Mouse (Mus musculus) heart, embryonic 14.5 days (tissue): ENCODE measurements at regions not wholly inside any gene's neighbourhood (a gene's known extent, or its start where the extent isn't known, plus 50 kb on each side); places are given as distances from the start of the nearest gene placed in this dataset.
"Not testable (repeated sequence)": the region's sequence is repeated elsewhere in the genome, so short reads cannot be mapped to it uniquely, and the experiment has no call there.

Experiments
- ATAC-seq: fragments of 200-750 bp; cut with Nextera tagmentation; 2 replicates; pipeline ENCODE4 v1.8.0; 2017; ENCODE audit warnings: low read depth, moderate TSS enrichment; ENCODE audit not compliant: insufficient number of reproducible peaks, insufficient read depth, low FRiP score
- H3K27ac ChIP-seq, 2 experiments: fragments of 200-500 bp in 1 of 2; fragments of 300-500 bp in 1 of 2; sonication (generic) in 1 of 2; replicated peaks in 1 of 2; 2 replicates each; pipeline ENCODE4 v1.5.1; 2012 to 2014; ENCODE audit warnings: low read depth in 2 of 2, low read length in 2 of 2, control low read depth in 1 of 2, mild to moderate bottlenecking in 1 of 2, mixed read lengths in 1 of 2; ENCODE audit not compliant: control insufficient read depth in 1 of 2, insufficient read depth in 1 of 2
- H3K27me3 ChIP-seq: fragments of 300-500 bp; sonication (generic); 2 replicates; pipeline ENCODE4 v1.6.1; 2014; ENCODE audit warnings: mild to moderate bottlenecking, low read length, control low read depth; ENCODE audit not compliant: control insufficient read depth, insufficient read depth
- H3K36me3 ChIP-seq: fragments of 300-500 bp; sonication (generic); 2 replicates; pipeline ENCODE4 v1.6.1; 2014; ENCODE audit warnings: mild to moderate bottlenecking, control low read depth, low read length, mixed read lengths; ENCODE audit not compliant: control insufficient read depth, insufficient read depth
- H3K4me1 ChIP-seq, 2 experiments: fragments of 200-500 bp in 1 of 2; fragments of 300-500 bp in 1 of 2; sonication (generic) in 1 of 2; 2 replicates each; pipeline ENCODE4 v1.6.1; 2012 to 2014; ENCODE audit warnings: low read length in 2 of 2, control low read depth in 1 of 2, mixed read lengths in 1 of 2; ENCODE audit not compliant: control insufficient read depth in 2 of 2, insufficient read depth in 2 of 2
- H3K4me2 ChIP-seq: fragments of 300-500 bp; sonication (generic); 2 replicates; pipeline ENCODE4 v1.6.1; 2014; ENCODE audit warnings: mild to moderate bottlenecking, low read length
- H3K4me3 ChIP-seq, 2 experiments: fragments of 200-500 bp in 1 of 2; fragments of 300-500 bp in 1 of 2; sonication (generic) in 1 of 2; 2 replicates each; pipeline ENCODE4 v1.5.1; 2012 to 2014; ENCODE audit warnings: low read length in 2 of 2, mild to moderate bottlenecking in 2 of 2, control low read depth in 1 of 2, low read depth in 1 of 2, moderate library complexity in 1 of 2; ENCODE audit not compliant: control insufficient read depth in 1 of 2, insufficient read depth in 1 of 2
- H3K9ac ChIP-seq: fragments of 300-500 bp; sonication (generic); 2 replicates; pipeline ENCODE4 v1.6.1; 2014; ENCODE audit warnings: mild to moderate bottlenecking, low read length
- H3K9me3 ChIP-seq: fragments of 300-500 bp; sonication (generic); 2 replicates; pipeline ENCODE4 v1.6.1; 2016; ENCODE audit warnings: low read length, control low read depth; ENCODE audit not compliant: control insufficient read depth
- WGBS: fragments of 180-500 bp; shearing (Covaris S2); extraction: QIAGEN DNeasy Blood & Tissue Kit; methylation state at CpG from one replicate; pipeline ENCODE4 v1.1.7; 2014; 5-methylcytosine and 5-hydroxymethylcytosine counted together

- no peaks in the 10 kb centered on the region for H3K36me3 ChIP-seq
- no peaks in the 10 kb centered on the region for H3K27me3 ChIP-seq
- H3K9me3 ChIP-seq = no peaks in the 10 kb centered on the region
- H3K4me2 ChIP-seq = no peak overlapping the region
- H3K27ac ChIP-seq = no peak overlapping the region
- H3K9ac ChIP-seq = no peak overlapping the region
- no peak for ATAC-seq
- peaks cover 2 to 22% of the 10 kb centered on the region in 2 experiments; a peak in 3 of 4 replicates for H3K4me1 ChIP-seq
- 30% methylated on average over 3 of the region's 3 CpGs for WGBS
- no peak overlapping the region for H3K4me3 ChIP-seq
Observed at GRCm38 (mm10) chr15:3909471-3909870, 69.9 kb downstream of the Fbxo4 start.

GRCm38 (mm10) chr15:3908721-3909120, 70.7 kb downstream of the Fbxo4 start:
- no peak overlapping the region for H3K9ac ChIP-seq

GRCm38 (mm10) chr15:3905548-3905947, 73.8 kb downstream of the Fbxo4 start:
- Histone ChIP-seq H3K4me2 (peak overlapping the region; percentile 31), H3K4me1 (peaks cover 2 to 24% of the 10 kb centered on the region in 2 experiments; a peak in 3 of 4 replicates), H3K27me3 (no peaks in the 10 kb centered on the region), H3K9ac (no peak overlapping the region), H3K36me3 (no peaks in the 10 kb centered on the region), H3K27ac (peak overlapping the region in 1 of 2 experiments; percentile 31; a peak in 1 of 4 replicates), H3K4me3 (no peak overlapping the region), H3K9me3 (no peaks in the 10 kb centered on the region)
- ATAC-seq = no peak
- whole genome bisulfite sequencing = 1% methylated on average over 2 of the region's 2 CpGs

More at GRCm38 (mm10) chr15:3908721-3909120, 70.7 kb downstream of the Fbxo4 start:
- H3K4me1 ChIP-seq = peaks cover 2 to 24% of the 10 kb centered on the region in 2 experiments; a peak in 3 of 4 replicates
- 19% methylated on average over 2 of the region's 2 CpGs for WGBS
- no peak overlapping the region for H3K4me3 ChIP-seq
- no peak overlapping the region for H3K27ac ChIP-seq
- no peak for ATAC-seq
- H3K27me3 ChIP-seq = no peaks in the 10 kb centered on the region
- no peaks in the 10 kb centered on the region for H3K36me3 ChIP-seq
- no peak overlapping the region for H3K4me2 ChIP-seq
- no peaks in the 10 kb centered on the region for H3K9me3 ChIP-seq

DNA sequence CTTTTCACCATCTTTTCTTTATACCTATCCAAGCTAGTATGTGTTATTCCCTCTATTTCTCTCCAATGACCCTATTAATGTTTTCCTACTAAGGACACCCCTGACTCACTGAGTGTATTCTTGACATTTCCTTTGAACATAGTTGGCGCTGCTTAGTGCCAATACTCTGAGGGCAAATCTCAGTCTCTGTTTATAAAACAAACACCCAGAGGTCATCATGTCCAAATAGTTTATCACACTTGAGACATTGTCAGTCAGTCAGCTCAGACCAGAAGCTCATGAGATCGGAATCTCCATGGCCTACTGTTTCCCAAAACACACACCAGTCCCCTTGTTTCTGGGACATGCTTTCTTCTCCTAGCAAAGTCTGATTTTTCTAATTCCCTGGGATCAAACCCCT, 100.9 kb downstream of the Fbxo4 start:
- Histone ChIP-seq H3K4me1 (no peaks in the 10 kb centered on the region), H3K27ac (no peak overlapping the region), H3K36me3 (no peaks in the 10 kb centered on the region), H3K4me3 (no peak overlapping the region), H3K9me3 (no peaks in the 10 kb centered on the region), H3K27me3 (no peaks in the 10 kb centered on the region), H3K9ac (no peak overlapping the region), H3K4me2 (no peak overlapping the region)
- WGBS = 55% methylated on average over 2 of the region's 2 CpGs
- ATAC-seq = no peak

GRCm38 (mm10) chr15:3877506-3877905, 101.9 kb downstream of the Fbxo4 start:
- Histone ChIP-seq H3K9me3 (no peaks in the 10 kb centered on the region), H3K4me2 (no peak overlapping the region), H3K27me3 (no peaks in the 10 kb centered on the region), H3K4me3 (no peak overlapping the region), H3K9ac (no peak overlapping the region), H3K4me1 (no peaks in the 10 kb centered on the region), H3K36me3 (no peaks in the 10 kb centered on the region), H3K27ac (no peak overlapping the region)
- no peak for ATAC-seq
- whole genome bisulfite sequencing = 76% methylated on average over 3 of the region's 3 CpGs

DNA sequence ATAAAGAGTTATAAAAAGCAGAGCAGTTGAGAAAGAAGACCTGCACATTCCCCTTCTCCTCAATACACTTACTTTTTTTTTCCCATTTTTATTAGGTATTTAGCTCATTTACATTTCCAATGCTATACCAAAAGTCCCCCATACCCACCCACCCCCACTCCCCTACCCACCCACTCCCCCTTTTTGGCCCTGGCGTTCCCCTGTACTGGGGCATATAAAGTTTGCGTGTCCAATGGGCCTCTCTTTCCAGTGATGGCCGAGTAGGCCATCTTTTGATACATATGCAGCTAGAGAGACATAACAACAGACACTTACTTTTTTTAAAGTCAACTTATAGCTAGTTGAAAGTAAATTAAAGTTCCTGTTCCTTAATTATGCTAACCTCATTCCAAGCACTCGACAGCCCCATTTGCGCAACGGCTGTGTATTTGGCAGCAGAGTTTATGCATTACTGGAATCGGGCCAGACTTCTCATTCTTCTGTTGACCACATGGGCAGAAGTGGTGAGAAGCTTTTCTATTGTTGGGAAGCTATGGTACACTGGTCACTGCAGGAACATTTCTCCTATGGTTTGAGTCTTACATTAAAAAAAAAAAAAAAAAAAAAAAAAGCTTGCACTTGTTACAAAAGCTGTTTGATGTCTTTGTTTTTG, 104.0 kb downstream of the Fbxo4 start:
- not testable (repeated sequence) for ATAC-seq, H3K4me3 ChIP-seq, H3K9me3 ChIP-seq, H3K4me2 ChIP-seq, H3K27ac ChIP-seq, H3K27me3 ChIP-seq, H3K9ac ChIP-seq, H3K36me3 ChIP-seq, H3K4me1 ChIP-seq
- 60% methylated on average over 6 of the region's 7 CpGs for WGBS

DNA sequence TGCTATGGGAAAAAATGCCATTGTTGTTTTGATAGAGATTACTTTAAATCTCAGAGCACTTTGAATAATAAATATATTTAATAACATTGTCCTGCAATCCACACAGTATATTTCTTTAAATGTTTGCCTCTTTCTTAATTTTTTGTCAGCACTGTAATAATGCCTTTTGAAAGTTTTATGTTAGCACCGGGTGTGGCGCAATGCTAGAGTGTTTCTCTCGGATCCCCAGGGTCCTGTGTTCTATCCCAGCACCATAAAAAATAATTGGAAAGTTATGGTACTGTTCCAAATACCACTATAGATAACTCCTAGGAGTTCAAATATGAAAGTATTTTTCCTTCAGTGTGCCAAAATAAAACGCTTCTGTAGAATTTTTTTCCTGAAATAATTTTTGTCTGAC, 147.6 kb downstream of the Fbxo4 start:
- Histone ChIP-seq H3K4me1 (no peaks in the 10 kb centered on the region), H3K9me3 (no peaks in the 10 kb centered on the region), H3K27me3 (no peaks in the 10 kb centered on the region), H3K4me3 (no peak overlapping the region), H3K36me3 (no peaks in the 10 kb centered on the region), H3K9ac (no peak overlapping the region), H3K4me2 (no peak overlapping the region), H3K27ac (no peak overlapping the region)
- no peak for ATAC-seq
- 78% methylated on average over 4 of the region's 4 CpGs for WGBS

GRCm38 (mm10) chr15:3805430-3805829, 173.9 kb downstream of the Fbxo4 start:
- ATAC-seq = no peak
- H3K4me3 ChIP-seq = no peak overlapping the region
- WGBS = 84% methylated on average over 2 of the region's 2 CpGs
- H3K9ac ChIP-seq = no peak overlapping the region
- H3K9me3 ChIP-seq = no peaks in the 10 kb centered on the region
- no peak overlapping the region for H3K27ac ChIP-seq
- H3K27me3 ChIP-seq = no peaks in the 10 kb centered on the region
- no peak overlapping the region for H3K4me2 ChIP-seq
- H3K4me1 ChIP-seq = no peaks in the 10 kb centered on the region
- H3K36me3 ChIP-seq = no peaks in the 10 kb centered on the region
